Mouse (Mus musculus) hindbrain, embryonic 16.5 days (tissue): ENCODE results near the gene Slc12a8. TPM values are rescaled to one million over a fixed set of nuclear protein-coding genes. Genes with fewer than 3 reads are reported as not detected.

Experiments
- ATAC-seq: fragments of 200-750 bp; cut with Nextera tagmentation; 2 replicates; pipeline ENCODE4 v1.8.0; 2017; ENCODE audit warnings: moderate TSS enrichment, moderate library complexity
- H3K27ac ChIP-seq: fragments of 300-500 bp; sonication (generic); 2 replicates; pipeline ENCODE4 v1.5.1; 2014; ENCODE audit warnings: low read depth, mild to moderate bottlenecking, control low read depth, low read length, moderate library complexity
- H3K27me3 ChIP-seq: fragments of 300-500 bp; sonication (generic); replicated peaks from 2 replicates; pipeline ENCODE4 v1.6.1; 2014; ENCODE audit warnings: low read length; ENCODE audit not compliant: control insufficient read depth, insufficient read depth
- H3K36me3 ChIP-seq: fragments of 300-500 bp; sonication (generic); 2 replicates; pipeline ENCODE4 v1.6.1; 2014; ENCODE audit warnings: mild to moderate bottlenecking, low read length, moderate library complexity, mixed read lengths; ENCODE audit not compliant: control insufficient read depth, insufficient read depth
- H3K4me1 ChIP-seq: fragments of 300-500 bp; sonication (generic); 2 replicates; pipeline ENCODE4 v1.6.1; 2014; ENCODE audit warnings: low read depth, low read length; ENCODE audit not compliant: control insufficient read depth, insufficient read depth
- H3K4me2 ChIP-seq: fragments of 300-500 bp; sonication (generic); 2 replicates; pipeline ENCODE4 v1.6.1; 2014; ENCODE audit warnings: mild to moderate bottlenecking, low read length, control low read depth, moderate library complexity
- H3K4me3 ChIP-seq: fragments of 300-500 bp; sonication (generic); 2 replicates; pipeline ENCODE4 v1.5.1; 2014; ENCODE audit warnings: mild to moderate bottlenecking, low read length, control low read depth, moderate library complexity
- H3K9ac ChIP-seq: fragments of 300-500 bp; sonication (generic); 2 replicates; pipeline ENCODE4 v1.6.1; 2014; ENCODE audit warnings: low read depth, mild to moderate bottlenecking, control low read depth, low read length, moderate library complexity
- H3K9me3 ChIP-seq: fragments of 300-500 bp; sonication (generic); 2 replicates; pipeline ENCODE4 v1.6.1; 2014; ENCODE audit warnings: mild to moderate bottlenecking, low read length, moderate library complexity; ENCODE audit not compliant: control insufficient read depth
- WGBS: fragments of 180-500 bp; shearing (Covaris S2); extraction: QIAGEN DNeasy Blood & Tissue Kit; methylation state at CpG from one replicate; pipeline ENCODE4 v1.1.7; 2014; 5-methylcytosine and 5-hydroxymethylcytosine counted together
- polyA plus RNA-seq: library from polyadenylated mRNA; unstranded; fragments of >200 nt; fragmentation: Nextera tagmentation; extraction: Ambion mirVana; gene quantifications from 2 replicates; pipeline ENCODE4 v1.2.1, GENCODE M21; 2015

The Slc12a8 gene
- polyA plus RNA-seq, 1 experiment from 2014 or later, result 1.5 TPM

DNA sequence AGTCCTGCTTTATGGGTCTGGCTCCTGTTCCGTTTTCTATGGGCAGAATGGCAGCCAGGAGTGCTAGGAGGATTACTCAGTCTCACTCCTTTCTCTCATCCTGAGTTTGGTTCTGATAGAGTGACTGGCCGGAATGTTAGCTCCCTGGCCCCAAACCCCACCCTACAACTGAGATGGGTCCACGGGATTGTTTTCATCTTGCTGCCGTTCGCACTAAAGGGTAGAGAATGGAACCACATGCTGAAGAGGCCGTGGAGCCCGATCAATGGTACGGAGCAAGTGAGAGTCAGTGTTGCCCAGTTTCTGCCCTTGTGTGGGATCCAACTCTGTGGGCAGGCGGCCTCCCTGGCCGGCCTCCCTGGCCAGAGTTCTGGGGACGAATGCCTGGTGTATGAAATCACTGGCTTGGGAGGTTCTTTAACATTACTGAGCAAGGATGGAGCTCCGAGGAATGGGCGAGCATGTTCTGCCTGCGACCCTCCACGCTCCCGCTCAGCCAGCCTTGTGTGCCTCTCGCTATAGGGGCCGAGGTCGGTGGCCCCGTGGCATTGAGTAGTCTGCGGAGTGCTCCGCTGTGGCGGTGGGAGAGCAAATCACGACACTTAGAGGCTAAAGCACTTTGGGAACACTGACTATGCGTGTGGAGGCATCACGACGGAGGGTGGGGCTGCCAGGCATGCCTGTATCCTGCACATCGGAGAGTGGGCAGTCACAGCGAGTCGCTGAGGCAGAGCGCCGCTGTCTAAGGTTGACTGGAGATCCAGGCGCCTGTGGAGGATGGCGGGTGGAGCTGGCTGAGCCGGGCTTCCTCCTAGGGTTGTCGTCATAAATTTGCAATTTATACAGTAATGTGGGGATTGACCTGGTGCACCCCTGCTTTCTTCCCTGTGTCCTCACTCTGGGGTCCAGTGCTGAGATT, 59.4 kb downstream of the Slc12a8 start:
- Histone ChIP-seq H3K4me3 (no peak overlapping the region), H3K9me3 (no peaks in the 10 kb centered on the region), H3K4me2 (no peak overlapping the region), H3K9ac (no peak overlapping the region), H3K4me1 (peaks cover 7% of the 10 kb centered on the region), H3K27me3 (no peaks in the 10 kb centered on the region), H3K27ac (no peak overlapping the region; the same call in 1 of the 2 replicates), H3K36me3 (no peaks in the 10 kb centered on the region)
- no peak for ATAC-seq
- WGBS, result 71% methylated on average over 36 of the region's 36 CpGs

DNA sequence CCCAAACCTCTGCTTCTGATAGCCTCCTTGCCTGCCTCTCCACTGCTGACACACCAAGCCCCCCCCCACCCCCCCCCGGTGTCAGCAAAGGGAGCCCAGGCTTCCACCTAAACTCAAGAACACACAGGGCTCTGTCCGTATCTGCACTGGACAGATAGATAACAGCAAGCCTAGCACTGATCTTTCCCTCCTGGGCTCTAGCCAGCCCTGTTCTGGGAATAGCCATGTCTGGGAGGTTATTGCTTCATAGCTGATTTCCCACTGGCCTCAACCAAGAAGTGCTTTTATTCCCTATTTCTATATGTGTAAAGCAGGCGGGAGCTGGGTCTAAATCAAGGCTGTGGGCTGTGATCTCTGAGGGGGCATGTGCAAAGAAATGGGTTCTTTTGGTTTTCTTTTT, 61.3 kb downstream of the Slc12a8 start:
- Histone ChIP-seq H3K27ac (no peak overlapping the region), H3K4me2 (no peak overlapping the region), H3K36me3 (no peaks in the 10 kb centered on the region), H3K9ac (no peak overlapping the region), H3K4me3 (no peak overlapping the region), H3K4me1 (peaks cover 8% of the 10 kb centered on the region), H3K9me3 (no peaks in the 10 kb centered on the region), H3K27me3 (no peaks in the 10 kb centered on the region)
- 92% methylated on average over 3 of the region's 3 CpGs for WGBS
- no peak for ATAC-seq

DNA sequence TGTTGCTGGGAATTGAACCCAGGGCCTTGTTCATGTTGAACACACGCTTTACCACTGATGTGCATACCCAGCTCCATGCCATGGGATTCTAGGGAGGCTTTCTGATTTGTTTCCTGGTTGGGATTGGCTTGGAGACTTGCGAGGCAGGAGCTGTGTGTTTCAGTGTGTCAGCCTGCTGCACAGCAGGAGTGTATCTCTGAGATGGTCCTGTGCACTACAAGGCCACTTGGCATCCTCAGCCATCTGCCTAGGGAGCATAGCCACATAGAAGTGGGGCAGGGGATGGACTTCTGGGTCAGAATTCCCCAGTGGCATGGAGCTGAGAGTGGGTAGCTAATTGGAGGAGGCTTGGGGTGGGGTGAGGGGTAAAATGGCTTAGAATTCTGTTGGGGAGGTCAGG, 63.2 kb downstream of the Slc12a8 start:
- 76% methylated on average over 2 of the region's 2 CpGs for WGBS
- peak overlapping the region; percentile 59 for H3K27ac ChIP-seq
- H3K27me3 ChIP-seq, result no peaks in the 10 kb centered on the region
- no peaks in the 10 kb centered on the region for H3K9me3 ChIP-seq
- no peak overlapping the region for H3K4me3 ChIP-seq
- H3K9ac ChIP-seq, result no peak overlapping the region
- ATAC-seq, result no peak
- H3K36me3 ChIP-seq, result no peaks in the 10 kb centered on the region
- peaks cover 23% of the 10 kb centered on the region for H3K4me1 ChIP-seq
- no peak overlapping the region for H3K4me2 ChIP-seq

DNA sequence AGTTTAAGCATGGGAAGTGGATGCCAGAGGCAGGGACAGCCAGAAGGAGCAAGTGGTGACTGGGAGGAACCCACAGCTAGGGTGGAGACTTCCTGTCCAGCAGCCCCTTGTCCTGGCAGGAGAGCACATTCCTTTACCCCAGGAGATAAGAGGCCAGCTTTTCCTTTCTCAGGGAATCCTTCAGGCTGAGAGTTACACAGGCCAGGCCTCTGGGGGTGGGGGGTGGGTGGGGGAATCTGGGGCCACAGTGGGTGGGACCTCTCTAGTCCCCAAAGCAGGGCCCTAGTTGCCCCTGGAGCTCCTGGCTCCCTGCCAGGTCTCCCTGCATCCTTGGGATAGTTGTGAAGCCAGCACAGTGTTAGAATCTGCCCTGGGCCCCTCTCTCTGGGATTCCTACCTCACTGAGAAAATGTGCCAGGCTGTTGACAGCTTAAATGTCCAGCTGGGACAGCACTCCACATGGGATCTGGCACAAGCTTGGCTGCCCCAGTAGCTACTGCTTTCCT, 63.7 kb downstream of the Slc12a8 start:
- Histone ChIP-seq H3K27ac (peak overlapping the region; percentile 59), H3K4me2 (no peak overlapping the region), H3K27me3 (no peaks in the 10 kb centered on the region), H3K4me3 (no peak overlapping the region), H3K4me1 (peaks cover 23% of the 10 kb centered on the region), H3K9ac (no peak overlapping the region), H3K36me3 (no peaks in the 10 kb centered on the region), H3K9me3 (no peaks in the 10 kb centered on the region)
- peak; percentile 71 for ATAC-seq

DNA sequence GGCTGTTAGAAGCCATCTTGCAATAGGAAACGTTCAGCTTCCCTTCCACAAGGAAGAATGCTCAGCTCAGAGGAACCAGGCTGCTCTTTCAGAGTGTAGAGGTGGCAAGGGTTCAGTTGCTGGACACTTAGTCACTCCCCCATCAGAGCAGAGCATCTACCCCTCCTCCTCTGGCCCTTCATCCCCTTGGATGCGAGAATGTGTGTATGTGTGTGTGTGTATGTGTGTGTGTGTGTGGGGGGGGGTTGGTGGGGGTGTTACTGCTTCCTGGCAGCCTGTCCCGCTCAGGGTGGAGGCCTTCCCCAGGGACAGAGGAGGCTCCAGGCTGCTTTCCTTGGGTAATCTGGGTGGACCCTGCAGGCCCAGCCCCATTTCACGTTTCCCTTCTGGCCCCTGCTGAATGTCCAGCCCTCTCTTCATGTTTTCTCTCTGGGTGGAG, 64.6 kb downstream of the Slc12a8 start:
- H3K4me3 ChIP-seq, result no peak overlapping the region
- no peaks in the 10 kb centered on the region for H3K36me3 ChIP-seq
- H3K9me3 ChIP-seq, result no peaks in the 10 kb centered on the region
- no peak for ATAC-seq
- no peak overlapping the region for H3K4me2 ChIP-seq
- H3K27me3 ChIP-seq, result no peaks in the 10 kb centered on the region
- no peak overlapping the region for H3K27ac ChIP-seq
- H3K4me1 ChIP-seq, result peaks cover 23% of the 10 kb centered on the region
- no peak overlapping the region for H3K9ac ChIP-seq
- WGBS, result 64% methylated on average over 4 of the region's 4 CpGs

- Histone ChIP-seq H3K27ac (no peak overlapping the region), H3K9me3 (no peaks in the 10 kb centered on the region), H3K4me3 (no peak overlapping the region), H3K9ac (no peak overlapping the region), H3K36me3 (no peaks in the 10 kb centered on the region), H3K4me2 (no peak overlapping the region), H3K4me1 (peaks cover 23% of the 10 kb centered on the region), H3K27me3 (no peaks in the 10 kb centered on the region)
- WGBS, result 95% methylated on average over 8 of the region's 8 CpGs
- no peak for ATAC-seq
Observed at GRCm38 (mm10) chr16:33582495-33582894, 65.4 kb downstream of the Slc12a8 start.

DNA sequence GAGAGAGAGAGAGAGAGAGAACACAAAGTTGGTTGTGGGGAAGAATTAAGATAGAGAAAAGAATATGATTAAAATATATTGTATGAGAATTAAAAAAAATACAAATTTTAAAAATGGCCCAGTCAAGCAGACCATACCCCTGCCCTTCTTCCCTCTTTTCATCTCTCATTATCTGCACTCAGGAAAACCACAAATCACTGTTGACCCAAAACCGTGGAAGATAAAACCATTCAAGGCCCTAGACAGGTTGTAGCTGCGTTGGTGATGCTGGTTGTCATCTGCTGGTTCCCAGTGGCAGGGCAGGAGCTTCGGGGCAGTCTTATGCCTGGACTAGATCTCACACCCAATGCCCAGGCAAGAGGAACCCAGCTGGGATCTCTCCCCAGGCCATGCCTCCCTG, 66.2 kb downstream of the Slc12a8 start:
- H3K36me3 ChIP-seq, result no peaks in the 10 kb centered on the region
- 59% methylated on average over 3 of the region's 3 CpGs for WGBS
- no peak for ATAC-seq

DNA sequence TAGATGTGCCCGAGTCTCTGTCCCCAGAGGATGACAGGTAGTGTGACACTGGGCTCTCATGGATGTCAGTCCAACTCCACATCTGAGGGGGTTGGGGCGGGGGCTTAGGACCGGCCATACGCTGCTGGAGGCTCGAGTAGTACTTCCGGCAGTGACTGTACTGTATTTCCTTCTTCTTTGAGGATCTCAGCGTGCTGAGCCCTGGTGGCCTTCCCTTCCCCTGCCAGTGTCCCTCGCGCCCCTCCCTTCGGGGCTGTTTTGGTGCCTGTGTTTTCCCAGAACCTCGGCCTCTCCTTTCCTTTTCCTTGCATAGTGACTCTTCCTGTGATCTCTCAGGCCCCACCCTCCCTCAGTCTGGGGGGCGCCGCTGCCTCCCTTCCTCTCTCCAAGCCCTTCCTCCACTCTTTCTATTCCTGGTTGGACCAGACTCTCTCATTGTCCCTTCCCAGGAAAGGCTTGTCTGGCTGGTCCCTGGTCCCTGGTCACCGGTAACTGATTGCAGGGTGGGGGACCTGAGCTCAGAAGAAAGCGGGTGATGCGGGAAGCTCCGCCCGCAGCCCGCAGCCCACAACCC, 66.8 kb downstream of the Slc12a8 start:
- Histone ChIP-seq H3K27ac (peak overlapping the region; percentile 64), H3K4me2 (peak overlapping the region; percentile 48), H3K4me3 (peak overlapping the region; percentile 17), H3K27me3 (no peaks in the 10 kb centered on the region), H3K36me3 (no peaks in the 10 kb centered on the region), H3K4me1 (peaks cover 23% of the 10 kb centered on the region), H3K9ac (peak overlapping the region; percentile 36), H3K9me3 (no peaks in the 10 kb centered on the region)
- 27% methylated on average over 19 of the region's 19 CpGs for WGBS
- peak; percentile 24; the same call in 1 of the 2 replicates for ATAC-seq

More for the DNA sequence above, 66.2 kb downstream of the Slc12a8 start:
- peaks cover 23% of the 10 kb centered on the region for H3K4me1 ChIP-seq
- no peaks in the 10 kb centered on the region for H3K9me3 ChIP-seq
- no peak overlapping the region for H3K4me2 ChIP-seq
- no peaks in the 10 kb centered on the region for H3K27me3 ChIP-seq
- 0 out of 2 replicates have a peak overlapping the region, but pooled peaks have one; percentile 64 for H3K27ac ChIP-seq
- peak overlapping the region; percentile 36; the same call in 1 of the 2 replicates for H3K9ac ChIP-seq
- no peak overlapping the region for H3K4me3 ChIP-seq

- WGBS, result 21% methylated on average over 13 of the region's 13 CpGs
- H3K27me3 ChIP-seq, result no peaks in the 10 kb centered on the region
- no peaks in the 10 kb centered on the region for H3K36me3 ChIP-seq
- peak overlapping the region; percentile 64 for H3K27ac ChIP-seq
- H3K4me1 ChIP-seq, result peaks cover 23% of the 10 kb centered on the region
- H3K9ac ChIP-seq, result peak overlapping the region; percentile 36
- peak overlapping the region; percentile 48 for H3K4me2 ChIP-seq
- H3K4me3 ChIP-seq, result peak overlapping the region; percentile 17
- no peaks in the 10 kb centered on the region for H3K9me3 ChIP-seq
- ATAC-seq, result peak; percentile 26; the same call in 1 of the 2 replicates
Observed at GRCm38 (mm10) chr16:33584455-33585082, 67.4 kb downstream of the Slc12a8 start.
